Mouse (Mus musculus): Measurements from ENCODE around the gene Btaf1. TPM values are rescaled to one million over a fixed set of nuclear protein-coding genes. Genes with fewer than 3 reads are reported as not detected.

The Btaf1 gene
- total and polyA plus RNA-seq, 3 experiments = 31.9 to 43.2 (median 38.3) TPM

GRCm38 (mm10) chr19:36922015-36922414 is 3.9 kb upstream of the Btaf1 start:
- Histone ChIP-seq H3K79me2 (replicated peaks; ENCODE audit: control insufficient read depth, extremely low read depth, insufficient read depth, poor library complexity, severe bottlenecking) (peaks cover 10% of the 10 kb centered on the region), H3K4me3 (replicated peaks in 1 of 3; ENCODE audit: low read depth in 2 of 3, low read length in 2 of 3, poor library complexity in 1 of 3) (no peak overlapping the region), H3K27me3 (replicated peaks) (peaks cover 7% of the 10 kb centered on the region), H3K36me3 (replicated peaks in 1 of 2; ENCODE audit: control insufficient read depth in 1 of 2, insufficient read depth in 1 of 2, low read length in 1 of 2) (no peaks in the 10 kb centered on the region), H3K4me2 (ENCODE audit: insufficient read depth, low read depth, poor library complexity, severe bottlenecking) (no peak overlapping the region), H3K9me3 (replicated peaks; ENCODE audit: low read length) (no peaks in the 10 kb centered on the region), H3K27ac (ENCODE audit: insufficient read depth, low read depth) (no peak overlapping the region), H3K9ac (ENCODE audit: insufficient read depth, low read depth) (no peak overlapping the region), H3K4me1 (ENCODE audit: control insufficient read depth in 1 of 2, insufficient read depth in 2 of 2) (peaks cover 2 to 10% of the 10 kb centered on the region in 2 experiments; a peak in 3 of 4 replicates)
- DNase-seq (ENCODE audit: extremely low read depth) = peak; percentile 40
- TF ChIP-seq MYC (IDR thresholded peaks at IDR 0.05; ENCODE audit: low read depth, low read length) (no peak), RAD21 (IDR thresholded peaks at IDR 0.05; ENCODE audit: low read depth, low read length) (peak; percentile 83), CTCF (conservative IDR thresholded peaks at IDR 0.05 in 1 of 2, IDR thresholded peaks at IDR 0.05 in 1 of 2; ENCODE audit: low read depth in 2 of 2, low read length in 2 of 2) (peak in 1 of 2 experiments; percentile 76; a peak in 2 of 4 replicates), HCFC1 (IDR thresholded peaks at IDR 0.05; ENCODE audit: low read depth, low read length) (no peak), MAFK (IDR thresholded peaks at IDR 0.05; ENCODE audit: insufficient replicate concordance, low read length) (no peak), SMC3 (IDR thresholded peaks at IDR 0.05; ENCODE audit: low read depth, low read length) (peak; percentile 58), ETS1 (conservative IDR thresholded peaks at IDR 0.05; ENCODE audit: low read depth, low read length) (no peak)
- in situ Hi-C loops (cut with MboI; ENCODE audit: low pct_ligation_motif_present, low pct_unique_long_range_greater_than_20kb, low sequenced_read_pairs) = loop anchor here (25.0 kb wide), 1 partner anchor 310 kb away; no protein-coding TSS in a partner anchor
- dilution Hi-C loops (cut with MboI; ENCODE audit: extremely low pct_ligation_motif_present, extremely low pct_unique_long_range_greater_than_20kb, low sequenced_read_pairs) = no loop called here

- H3K27me3 ChIP-seq (replicated peaks) = peaks cover 7% of the 10 kb centered on the region
- no peak overlapping the region for H3K9ac ChIP-seq (ENCODE audit: insufficient read depth, low read depth)
- no peaks in the 10 kb centered on the region for H3K36me3 ChIP-seq (replicated peaks in 1 of 2; ENCODE audit: control insufficient read depth in 1 of 2, insufficient read depth in 1 of 2, low read length in 1 of 2)
- no peak for TF ChIP-seq MAZ (IDR thresholded peaks at IDR 0.05; ENCODE audit: low read depth, low read length)
- TF ChIP-seq PAX5 (IDR thresholded peaks at IDR 0.05; ENCODE audit: low read length) = no peak
- no peak for TF ChIP-seq E2F4 (IDR thresholded peaks at IDR 0.05; ENCODE audit: insufficient replicate concordance, low read depth, low read length)
- no peak for TF ChIP-seq TCF12 (IDR thresholded peaks at IDR 0.05; ENCODE audit: low read depth, low read length)
- TF ChIP-seq CHD2 (IDR thresholded peaks at IDR 0.05; ENCODE audit: low read length) = no peak
- no peak for TF ChIP-seq MEF2A (IDR thresholded peaks at IDR 0.05; ENCODE audit: borderline replicate concordance, low read depth, low read length)
- no peak for TF ChIP-seq USF2 (conservative IDR thresholded peaks at IDR 0.05; ENCODE audit: low read depth, low read length)
- no peak for TF ChIP-seq NRF1 (IDR thresholded peaks at IDR 0.05; ENCODE audit: low read depth, low read length)
- no peak for TF ChIP-seq HCFC1 (IDR thresholded peaks at IDR 0.05; ENCODE audit: low read depth, low read length)
- no peak for TF ChIP-seq JUN (IDR thresholded peaks at IDR 0.05; ENCODE audit: insufficient read depth, low read depth, low read length)
- no peak for DNase-seq (ENCODE audit: extremely low read depth)
- dilution Hi-C loops (cut with MboI; ENCODE audit: extremely low pct_ligation_motif_present, extremely low pct_unique_long_range_greater_than_20kb, low sequenced_read_pairs) (no loop called here), in situ Hi-C loops (cut with MboI; ENCODE audit: low pct_ligation_motif_present, low pct_unique_long_range_greater_than_20kb, low sequenced_read_pairs) (loop anchor here (25.0 kb wide), 1 partner anchor 311 kb away; no protein-coding TSS in a partner anchor)
- peaks cover 18% of the 10 kb centered on the region for H3K79me2 ChIP-seq (replicated peaks; ENCODE audit: control insufficient read depth, extremely low read depth, insufficient read depth, poor library complexity, severe bottlenecking)
- peaks cover 2 to 10% of the 10 kb centered on the region in 2 experiments; a peak in 3 of 4 replicates for H3K4me1 ChIP-seq (ENCODE audit: control insufficient read depth in 1 of 2, insufficient read depth in 2 of 2)
- H3K4me2 ChIP-seq (ENCODE audit: insufficient read depth, low read depth, poor library complexity, severe bottlenecking) = no peak overlapping the region
- H3K27ac ChIP-seq (ENCODE audit: insufficient read depth, low read depth) = no peak overlapping the region
- H3K4me3 ChIP-seq (replicated peaks in 1 of 3; ENCODE audit: low read depth in 2 of 3, low read length in 2 of 3, poor library complexity in 1 of 3) = no peak overlapping the region
- no peaks in the 10 kb centered on the region for H3K9me3 ChIP-seq (replicated peaks; ENCODE audit: low read length)
Observed at GRCm38 (mm10) chr19:36922936-36923335, 2.9 kb upstream of the Btaf1 start.
